Mouse (Mus musculus) thymus, postnatal 14 days (tissue): Measurements from ENCODE around the gene Fam151a.
"Not testable (repeated sequence)": the region's sequence is repeated elsewhere in the genome, so short reads cannot be mapped to it uniquely, and the experiment has no call there.

Source experiments
- DNase-seq: peaks from one replicate; pipeline ENCODE4 v3.0.0; 2021

Gene Fam151a

GRCm38 (mm10) chr4:106778116-106778788 is 44.6 kb downstream of the Fam151a start:
- DNase-seq, result no peak

- DNase-seq, result no peak
These were observed 46.4 kb downstream of the Fam151a start for GRCm38 (mm10) chr4:106780045-106780444.

- DNase-seq, result no peak
These were observed 49.4 kb downstream of the Fam151a start for GRCm38 (mm10) chr4:106783137-106783536.

GRCm38 (mm10) chr4:106784806-106785205 is 51.1 kb downstream of the Fam151a start:
- DNase-seq, result no peak

GRCm38 (mm10) chr4:106785345-106785744 is 51.7 kb downstream of the Fam151a start:
- DNase-seq, result no peak

GRCm38 (mm10) chr4:106785753-106786540 is 52.3 kb downstream of the Fam151a start:
- DNase-seq, result peak; percentile 20

GRCm38 (mm10) chr4:106787830-106788229 is 54.1 kb downstream of the Fam151a start:
- peak; percentile 75 for DNase-seq

GRCm38 (mm10) chr4:106788627-106789026 is 54.9 kb downstream of the Fam151a start:
- DNase-seq, result no peak

GRCm38 (mm10) chr4:106789705-106790104 is 56.0 kb downstream of the Fam151a start:
- DNase-seq, result no peak

GRCm38 (mm10) chr4:106790218-106790617 is 56.5 kb downstream of the Fam151a start:
- DNase-seq, result not testable (repeated sequence)

- DNase-seq, result no peak
These were observed 57.2 kb downstream of the Fam151a start for GRCm38 (mm10) chr4:106790938-106791337.

GRCm38 (mm10) chr4:106792276-106792675 is 58.6 kb downstream of the Fam151a start:
- DNase-seq, result no peak

- DNase-seq, result not testable (repeated sequence)
These were observed 60.1 kb downstream of the Fam151a start for GRCm38 (mm10) chr4:106793826-106794225.

- peak; percentile 40 for DNase-seq
These were observed 60.6 kb downstream of the Fam151a start for GRCm38 (mm10) chr4:106794247-106794646.

- no peak for DNase-seq
These were observed 61.6 kb downstream of the Fam151a start for GRCm38 (mm10) chr4:106795289-106795688.
